Mouse (Mus musculus) CD8-positive naive resting alpha-beta T cell, adult 2 months (primary cell): ENCODE results near the gene Fbxo11.
A peak's percentile ranks its signal among the peaks of the same experiment; 100 is the strongest.
"Not testable (repeated sequence)": the region's sequence is repeated elsewhere in the genome, so short reads cannot be mapped to it uniquely, and the experiment has no call there.

ENCODE experiments used
- DNase-seq, 2 experiments: peaks; one replicate each; pipeline ENCODE4 v3.0.0; 2022; ENCODE audit warnings: low read depth in 2 of 2, low spot score in 2 of 2

Fbxo11 gene

DNA sequence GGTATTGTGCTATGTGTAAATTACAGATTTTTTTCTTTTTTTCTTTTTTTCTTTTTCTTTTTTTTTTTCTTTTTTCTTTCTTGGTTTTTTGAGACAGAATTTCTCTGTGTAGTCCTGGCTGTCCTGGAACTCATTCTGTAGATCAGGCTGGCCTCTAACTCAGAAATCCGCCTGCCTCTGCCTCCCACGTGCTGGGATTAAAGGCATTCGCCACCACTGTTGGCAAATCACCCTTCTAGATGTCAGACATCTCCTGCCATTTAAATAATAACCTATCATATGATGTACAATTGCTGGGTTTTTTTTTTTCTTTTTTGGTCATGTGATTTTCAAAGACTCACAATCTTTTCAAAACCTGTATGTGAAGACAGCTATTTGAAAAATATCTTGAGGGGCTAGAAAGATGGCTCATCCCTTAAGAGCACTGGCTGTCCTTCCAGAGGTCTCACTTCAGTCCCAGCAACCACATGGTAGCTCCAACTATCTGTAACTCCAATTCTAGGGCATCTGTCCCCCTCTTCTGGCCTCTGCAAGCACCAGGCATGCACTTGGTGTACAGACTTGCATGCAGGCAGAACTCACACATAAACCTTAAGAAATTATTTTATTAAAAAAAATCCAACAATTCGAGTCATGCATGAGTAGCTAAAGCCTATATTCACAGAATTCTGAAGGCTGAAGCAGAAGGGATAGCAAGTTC, 2.3 kb upstream of the Fbxo11 start:
- DNase-seq = no peak

DNA sequence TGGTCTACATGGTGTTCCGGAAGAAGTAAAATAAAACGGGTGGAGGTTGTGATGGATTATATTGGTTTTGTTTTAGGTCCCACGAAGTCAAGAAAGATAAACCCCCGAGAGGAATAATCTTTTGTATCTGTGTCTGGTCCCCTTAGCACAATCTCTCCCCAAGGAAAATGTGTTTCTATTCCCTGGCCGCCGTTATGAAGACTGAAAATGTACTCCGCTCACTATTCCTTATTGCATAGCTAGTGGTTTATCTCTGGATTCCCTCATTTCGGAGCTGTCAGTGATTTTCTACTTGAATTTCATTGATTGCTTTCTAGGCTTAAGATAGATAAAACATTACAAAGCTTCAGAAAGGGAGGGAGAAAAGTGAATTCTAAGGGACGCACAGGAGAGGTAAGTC, 1.7 kb upstream of the Fbxo11 start:
- DNase-seq = no peak

DNA sequence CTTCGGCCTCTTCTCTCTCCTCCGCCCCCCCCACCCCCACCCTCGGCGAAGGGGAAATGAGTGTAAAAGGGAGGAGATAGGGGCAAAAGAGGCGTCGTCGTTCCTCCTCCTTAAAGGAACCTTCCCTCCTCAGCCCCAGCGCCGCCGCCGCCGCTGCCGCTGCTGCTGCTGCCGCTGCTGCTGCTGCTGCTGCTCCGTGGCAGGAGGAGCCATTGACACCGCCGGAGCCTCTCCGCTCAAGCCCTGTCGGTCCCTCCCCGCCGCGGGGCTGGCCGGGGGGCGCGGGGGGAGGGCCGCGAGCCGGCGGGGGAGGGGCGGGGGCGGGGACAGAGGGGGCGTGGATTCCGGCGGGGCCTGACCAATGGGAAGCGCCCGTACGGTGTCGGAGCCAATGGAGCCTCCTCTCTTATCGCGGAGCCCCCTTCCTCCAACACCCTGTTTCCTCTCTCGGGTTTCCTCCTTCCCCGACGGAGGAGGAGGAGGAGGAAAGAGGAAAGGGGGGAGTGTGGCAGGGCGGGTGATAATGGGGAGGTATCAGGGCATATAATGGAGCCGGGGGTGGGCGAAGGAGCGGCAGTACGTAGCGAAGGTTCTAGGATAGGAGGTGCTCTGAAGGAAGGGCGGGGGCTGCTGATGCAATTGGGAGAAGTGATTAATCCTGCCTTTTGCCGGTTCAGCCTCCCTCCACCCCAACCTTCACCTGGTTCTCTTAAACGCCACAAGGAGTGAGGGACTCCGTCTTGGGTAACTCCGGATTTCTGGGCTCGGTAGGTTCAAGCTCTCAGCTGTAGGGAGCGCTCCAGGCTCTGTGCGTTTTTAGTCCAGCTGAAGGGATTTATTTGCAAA, 933 bp upstream of the Fbxo11 start:
- peak; percentile 88 to 89 for DNase-seq

DNA sequence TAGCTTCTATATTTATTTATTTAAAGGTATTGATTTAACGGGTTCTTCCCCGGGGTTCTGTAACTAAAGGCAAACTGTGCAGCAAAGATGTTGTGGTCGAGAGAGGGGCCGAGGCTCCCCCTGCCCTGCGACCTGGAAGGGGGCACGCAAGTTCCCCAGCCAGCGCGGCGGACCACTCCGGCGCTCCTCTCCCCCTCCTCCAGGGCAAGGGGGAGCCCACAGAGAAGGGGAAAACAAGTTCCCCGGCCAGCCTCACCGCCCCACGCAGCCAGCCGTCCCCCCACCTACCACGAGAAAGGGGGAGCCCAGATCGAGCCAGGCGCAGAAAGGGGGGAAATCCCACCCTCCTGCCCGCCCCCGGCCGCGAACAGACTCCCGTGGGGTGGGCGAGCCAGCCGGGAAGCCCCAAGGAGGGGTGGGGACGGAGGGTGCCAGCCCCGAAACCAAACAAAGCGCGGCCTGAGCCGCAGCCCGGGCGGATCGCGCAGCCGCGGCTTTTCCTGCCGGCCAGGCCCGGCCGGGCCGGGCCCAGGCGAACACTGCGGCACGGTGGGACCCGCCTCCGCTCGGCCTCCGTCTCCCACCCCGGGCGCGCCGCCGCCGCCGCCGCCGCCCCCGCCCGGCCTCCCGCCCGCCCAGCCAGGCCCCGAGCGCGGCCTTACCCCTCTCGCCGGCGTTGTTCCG, 602 bp downstream of the Fbxo11 start:
- DNase-seq = peak; percentile 70 to 72

DNA sequence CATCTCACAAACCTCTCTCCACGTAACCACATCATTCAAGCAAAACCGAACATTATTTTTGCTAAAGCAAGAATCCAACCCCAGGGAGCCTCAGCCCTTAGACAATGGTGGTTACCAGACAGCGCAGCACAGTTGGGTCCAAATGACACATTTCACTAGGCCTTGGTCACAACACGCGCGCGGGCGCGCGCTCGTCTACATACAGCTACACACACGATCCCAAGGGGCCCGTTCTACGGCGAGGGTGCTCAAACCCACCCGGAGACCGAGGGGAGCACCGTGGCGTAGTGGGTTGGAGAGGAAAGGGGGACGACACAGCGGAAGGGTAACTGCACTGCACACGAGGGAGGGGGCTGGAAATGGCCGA, 1.1 kb downstream of the Fbxo11 start:
- DNase-seq = peak; percentile 58 to 70

DNA sequence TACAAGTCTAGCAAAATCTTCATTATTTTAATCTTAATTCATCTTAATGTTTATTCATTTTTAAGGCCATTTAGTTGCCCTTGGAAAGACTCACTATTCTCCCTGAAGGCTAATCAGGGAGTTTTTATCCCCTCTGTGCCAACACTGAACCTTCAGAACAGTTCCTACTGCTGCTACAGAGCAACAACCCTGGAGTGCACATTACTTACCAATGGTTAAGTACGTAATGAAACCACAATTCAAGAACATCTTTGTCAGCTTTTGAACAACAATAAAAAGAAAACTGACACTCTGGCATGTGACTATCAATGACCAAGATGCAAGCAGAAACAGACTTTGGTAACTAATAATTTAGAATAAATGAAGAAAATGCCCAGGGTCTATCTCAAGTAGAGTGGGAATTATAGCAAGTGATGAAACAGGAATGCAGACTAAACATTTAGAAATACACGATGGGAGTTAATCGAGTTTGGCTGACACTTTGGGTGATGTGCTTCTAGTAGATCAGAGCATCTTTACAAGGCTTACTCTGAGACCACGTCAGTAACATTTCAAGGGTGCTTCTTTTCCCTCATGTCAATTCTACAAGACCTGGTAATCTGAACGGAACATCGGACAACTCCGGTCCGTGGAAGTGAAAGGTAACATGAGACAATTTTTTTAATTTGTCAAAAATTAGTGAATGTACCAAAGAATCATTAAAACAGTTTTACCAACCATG, 2.1 kb downstream of the Fbxo11 start:
- DNase-seq = no peak

DNA sequence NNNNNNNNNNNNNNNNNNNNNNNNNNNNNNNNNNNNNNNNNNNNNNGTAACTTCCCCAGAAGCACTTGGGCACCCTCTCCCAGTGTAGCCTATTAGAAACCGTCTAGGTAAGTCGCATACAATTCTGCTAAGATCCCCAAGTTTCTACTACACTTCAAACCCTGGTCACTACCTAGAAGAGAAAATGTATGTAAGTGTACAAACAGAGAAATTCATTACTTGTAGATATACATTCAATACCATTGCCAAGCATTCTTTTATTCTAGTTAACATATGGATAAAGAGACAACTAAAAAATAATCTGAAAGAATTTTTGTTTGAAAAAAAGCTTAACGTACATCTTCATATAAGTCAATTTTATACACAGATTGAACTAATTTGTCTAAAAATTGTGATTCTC, 3.1 kb downstream of the Fbxo11 start:
- no peak for DNase-seq

DNA sequence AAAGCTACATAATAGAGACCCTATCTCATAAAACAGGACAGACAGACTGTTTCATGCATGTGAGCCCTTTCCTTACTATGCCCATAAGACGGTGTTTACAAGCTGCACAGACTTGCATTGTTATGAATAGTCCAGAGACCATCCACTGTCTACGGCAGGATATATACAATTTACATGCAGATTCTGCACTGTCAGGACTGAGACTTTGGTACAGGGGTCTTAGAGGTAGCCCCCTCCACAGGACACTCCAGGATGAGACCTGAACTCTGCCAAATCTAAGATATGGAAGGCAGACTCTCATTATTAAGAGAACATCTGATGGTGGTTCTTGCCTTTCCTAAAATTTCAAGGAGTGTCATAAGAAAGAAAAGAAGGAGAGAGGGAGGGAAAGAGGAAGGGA, 6.8 kb downstream of the Fbxo11 start:
- no peak for DNase-seq

DNA sequence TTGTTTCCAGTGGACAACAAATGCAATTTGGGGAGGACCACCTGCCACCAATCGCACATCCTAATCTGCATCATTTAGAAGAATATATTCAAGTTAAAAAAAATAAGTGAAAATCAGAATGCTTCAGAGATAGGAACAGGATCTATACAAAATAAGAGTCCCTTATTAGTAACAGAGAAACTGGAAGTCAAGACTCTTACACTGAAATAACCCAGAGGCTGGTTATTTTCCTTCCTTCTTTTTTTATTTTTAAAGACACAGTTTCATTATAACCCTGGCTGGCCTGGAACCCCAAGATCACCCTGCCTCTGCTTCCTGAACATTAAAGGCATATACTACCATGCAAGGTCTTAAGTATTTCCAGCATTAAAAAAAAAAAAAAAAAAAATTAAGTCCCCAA, 7.2 kb downstream of the Fbxo11 start:
- DNase-seq = no peak

DNA sequence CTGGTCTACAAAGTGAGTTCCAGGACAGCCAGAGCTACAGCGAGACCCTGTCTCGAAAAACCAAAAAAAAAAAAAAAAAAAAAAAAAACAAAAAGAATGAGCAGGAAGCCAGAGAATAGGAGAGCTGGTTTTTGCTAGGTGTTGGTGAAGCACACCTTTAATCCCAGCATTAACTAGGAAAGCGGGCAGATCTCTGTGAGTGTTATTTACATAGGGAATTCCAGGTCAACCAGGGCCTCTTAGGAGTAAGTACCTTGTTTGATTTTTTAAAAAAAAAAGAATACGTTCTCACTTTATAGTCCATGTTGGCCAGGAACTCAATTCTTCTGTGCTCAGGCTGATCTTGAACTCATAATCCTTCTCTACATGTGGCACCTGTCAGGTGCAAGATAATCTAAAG, 13.4 kb downstream of the Fbxo11 start:
- no peak for DNase-seq

DNA sequence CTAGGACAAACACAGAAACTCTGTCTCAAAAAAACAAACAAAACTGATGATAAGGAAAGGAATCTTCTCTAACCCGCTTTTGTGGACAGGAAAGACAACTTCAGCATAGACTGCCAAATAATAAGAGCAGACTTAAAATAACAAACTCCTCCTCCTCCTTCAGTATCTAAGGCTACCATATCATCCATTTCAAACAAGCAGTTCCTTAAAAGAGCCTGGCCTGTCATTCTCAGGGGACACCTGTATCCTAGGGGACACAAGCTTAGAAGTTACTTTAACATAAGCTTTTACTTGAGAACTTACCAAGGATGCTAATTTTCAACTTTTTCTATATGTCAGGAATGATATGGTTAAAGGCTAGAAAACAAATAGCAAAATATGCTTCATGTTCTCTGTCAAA, 14.2 kb downstream of the Fbxo11 start:
- DNase-seq = no peak

DNA sequence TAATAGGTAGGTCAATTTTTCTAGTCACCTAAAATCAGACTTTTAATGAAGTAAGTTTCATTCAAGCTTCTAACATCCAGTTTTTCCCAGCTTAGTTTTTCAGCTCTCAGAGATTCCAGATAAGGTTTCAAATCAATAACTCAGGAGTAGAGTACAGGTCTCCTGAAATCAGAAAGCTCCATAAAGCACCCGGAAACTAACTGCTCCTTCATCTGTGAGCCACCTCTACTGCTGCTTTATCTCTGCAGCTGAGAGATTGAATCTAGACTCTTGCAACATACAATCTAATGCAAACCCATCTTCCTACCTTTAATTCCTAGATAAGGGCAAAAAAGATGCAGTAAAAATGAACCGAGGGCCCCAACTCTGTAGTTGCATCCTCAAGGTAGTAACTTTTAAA, 14.8 kb downstream of the Fbxo11 start:
- DNase-seq = no peak

DNA sequence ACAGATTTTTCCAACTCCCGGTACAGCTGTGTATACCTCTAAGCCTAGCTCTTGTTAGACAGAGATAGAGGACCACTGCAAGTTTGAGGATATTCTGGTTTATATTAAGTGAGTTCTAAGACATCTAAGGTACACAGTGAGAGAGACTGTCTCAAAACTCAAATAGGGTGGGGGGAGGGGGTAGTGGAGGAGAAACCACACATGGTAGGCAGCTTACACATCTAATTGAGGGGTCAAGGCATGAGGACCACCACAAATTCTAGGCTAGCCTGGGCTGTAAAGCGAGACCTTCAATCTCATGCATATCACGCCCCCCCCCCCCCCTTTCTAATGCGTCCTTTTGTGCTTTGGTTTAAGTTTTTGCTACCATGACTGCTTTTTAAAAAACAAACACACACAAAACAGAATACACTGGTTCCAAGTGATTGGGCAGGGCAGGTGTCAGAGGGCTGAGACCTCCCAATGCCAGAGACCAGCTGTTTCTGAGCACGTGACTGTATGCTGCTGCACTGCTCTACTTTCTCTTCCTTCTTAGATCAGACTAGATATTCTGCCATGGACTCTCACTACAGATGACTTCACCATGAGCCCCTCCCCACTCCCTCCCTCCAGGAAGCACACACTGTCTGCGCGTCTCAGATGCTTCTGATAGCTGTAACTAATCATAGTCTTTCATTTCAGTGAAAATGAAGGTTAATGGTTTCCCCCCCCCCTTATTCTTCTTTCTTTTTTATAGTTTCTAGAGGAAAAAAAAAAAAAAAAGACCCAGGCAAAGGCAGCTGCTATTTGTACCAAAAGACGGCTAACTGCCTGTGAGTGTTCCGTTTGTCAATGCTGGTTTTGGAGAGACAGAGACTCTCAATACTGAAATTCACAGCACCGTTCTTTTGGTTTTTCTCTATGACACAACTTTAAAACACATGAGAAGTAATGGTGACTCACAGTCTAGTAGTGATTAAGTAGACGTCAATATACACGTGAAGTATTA, 22.7 kb downstream of the Fbxo11 start:
- DNase-seq = peak in 1 of 2 experiments; percentile 39

DNA sequence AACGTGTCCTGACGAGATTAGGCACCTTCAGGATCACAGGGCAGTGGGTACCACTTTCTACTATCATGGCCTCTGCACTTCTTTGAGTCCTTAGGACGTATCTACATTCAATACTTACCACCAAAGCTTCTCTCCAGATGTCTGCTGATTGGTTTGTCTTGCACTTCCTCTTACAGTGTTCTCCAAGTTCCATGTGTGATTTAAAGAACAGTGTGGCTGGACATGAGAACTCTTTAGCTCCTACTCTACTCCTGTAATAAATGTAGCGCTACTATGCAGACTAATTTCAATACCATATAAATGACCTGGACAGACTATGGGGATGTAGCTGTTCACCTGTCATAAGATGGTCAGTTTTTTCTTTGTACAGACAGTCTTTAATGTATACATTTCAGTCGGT, 24.3 kb downstream of the Fbxo11 start:
- no peak for DNase-seq

DNA sequence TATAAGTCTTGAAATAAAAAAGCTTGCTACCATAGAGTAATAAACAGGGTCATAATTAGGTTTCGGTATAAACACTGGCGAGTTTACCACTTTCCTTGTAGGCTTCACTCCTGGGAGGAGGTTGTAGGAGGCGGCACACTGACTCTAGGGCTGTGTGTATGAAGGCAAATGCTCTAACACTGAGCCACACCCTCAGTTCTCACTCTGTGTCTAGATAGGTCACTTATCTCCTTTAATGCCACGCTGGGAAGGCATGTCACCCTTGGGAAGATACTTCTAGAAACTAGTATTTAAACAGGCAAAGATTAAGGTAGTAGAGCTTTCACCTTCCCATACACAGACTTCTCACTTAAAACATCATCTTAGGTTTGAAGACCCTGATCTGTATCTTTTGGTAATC, 30.7 kb downstream of the Fbxo11 start:
- DNase-seq = no peak

DNA sequence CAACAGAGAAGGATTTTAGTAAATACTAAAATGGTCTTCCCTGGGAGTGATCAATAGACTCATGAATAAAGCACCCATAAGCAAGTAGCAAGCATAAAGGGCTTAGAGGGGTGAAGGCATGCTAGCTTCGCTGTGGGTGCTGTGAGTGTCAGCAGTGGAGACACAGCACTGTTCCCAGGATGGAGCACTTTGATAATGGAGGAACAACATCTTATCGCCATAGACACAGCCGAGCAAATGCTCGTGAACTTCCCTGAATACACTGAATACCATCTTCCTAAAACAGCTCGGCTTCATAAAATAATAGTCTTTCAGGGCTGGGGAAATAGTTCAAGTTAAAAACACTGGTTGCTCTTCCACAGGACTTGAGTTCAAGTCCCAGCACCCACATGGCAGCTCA, 33.3 kb downstream of the Fbxo11 start:
- no peak for DNase-seq

DNA sequence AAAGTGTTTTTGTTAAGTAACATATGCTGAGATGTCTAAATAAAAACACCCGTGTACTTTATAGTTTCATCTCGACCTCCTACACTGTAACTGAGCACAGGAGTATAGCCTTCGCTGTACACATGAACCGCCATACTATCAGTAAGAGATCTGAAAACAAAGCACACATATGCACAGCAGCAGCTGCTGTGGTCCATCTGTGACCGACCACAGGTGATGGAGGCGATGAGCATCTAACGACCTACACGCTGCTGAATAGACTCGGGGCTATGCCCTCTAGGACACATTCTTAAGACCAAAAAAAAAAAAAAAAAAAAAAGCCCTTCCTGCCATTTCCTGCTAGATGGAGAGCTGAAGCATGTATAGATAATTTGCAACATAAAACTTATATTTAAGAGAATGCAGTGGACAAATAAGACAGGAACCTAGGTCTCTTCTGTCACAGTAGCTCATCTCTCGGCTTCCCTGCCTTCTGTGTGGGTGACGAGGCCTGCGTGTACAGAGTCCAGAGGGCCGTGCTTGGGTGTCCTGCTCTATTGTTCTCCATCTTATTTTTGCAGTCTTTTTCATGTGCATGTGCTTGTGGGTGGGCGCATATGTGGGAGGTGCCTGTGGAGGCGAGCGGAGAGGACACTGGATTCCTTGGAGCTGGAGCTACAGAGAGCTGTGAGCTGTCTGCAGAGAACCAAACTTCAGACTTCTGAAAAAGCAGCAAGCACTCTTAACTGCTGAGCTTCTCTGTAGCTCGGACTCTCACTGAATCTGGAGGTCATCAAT, 35.7 kb downstream of the Fbxo11 start:
- no peak for DNase-seq

DNA sequence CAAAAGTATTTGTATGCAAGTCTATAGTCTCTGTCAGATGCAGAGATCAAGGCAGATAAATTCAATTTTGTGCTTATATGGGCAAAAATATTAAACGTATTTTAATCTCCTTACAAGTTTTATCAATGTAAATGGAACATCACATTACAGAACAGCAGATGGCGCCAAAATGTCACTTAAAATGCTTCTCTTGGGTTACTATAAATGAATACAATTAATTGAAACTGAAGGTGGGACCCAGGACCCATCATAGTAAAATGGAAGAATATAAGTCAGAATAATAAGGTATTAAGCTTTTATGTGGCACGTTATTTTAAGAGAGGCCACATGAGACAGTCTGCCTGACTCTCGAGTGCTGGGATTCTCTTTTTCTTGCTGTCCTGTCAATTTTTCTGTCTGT, 39.9 kb downstream of the Fbxo11 start:
- peak; percentile 48 to 63 for DNase-seq

DNA sequence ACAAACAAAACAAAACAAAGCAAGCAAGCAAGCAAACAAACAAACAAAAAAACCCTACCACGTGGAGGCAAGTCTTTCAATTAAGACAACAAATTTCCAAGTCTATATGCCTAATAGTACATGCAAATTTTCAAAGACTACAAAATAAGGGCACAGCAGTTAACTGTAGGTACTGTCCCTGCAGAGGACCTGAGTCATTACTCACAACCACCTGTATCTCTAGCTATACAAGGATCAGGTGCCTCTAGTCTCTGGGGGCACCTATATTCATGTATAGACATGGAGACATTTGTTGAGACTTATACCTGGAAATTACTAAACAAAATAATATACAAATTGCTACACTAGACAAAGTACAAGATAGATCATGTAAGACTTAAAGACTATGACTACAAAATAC, 41.2 kb downstream of the Fbxo11 start:
- no peak for DNase-seq

DNA sequence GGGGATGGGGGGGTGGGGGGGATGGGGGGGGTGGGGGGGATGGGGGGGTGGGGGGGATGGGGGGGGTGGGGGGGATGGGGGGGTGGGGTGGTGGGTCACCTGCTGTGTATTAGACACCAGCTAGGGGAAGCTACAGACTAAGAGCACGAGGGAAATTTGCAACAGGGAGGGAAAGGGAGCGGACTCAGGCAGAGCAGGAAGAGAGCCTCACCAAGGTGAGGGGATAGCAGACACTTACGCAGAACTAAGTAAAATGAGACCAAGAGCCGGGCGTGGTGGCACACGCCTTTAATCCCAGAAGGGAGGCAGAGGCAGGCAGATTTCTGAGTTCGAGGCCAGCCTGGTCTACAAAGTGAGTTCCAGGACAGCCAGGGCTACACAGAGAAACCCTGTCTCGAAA, 49.1 kb downstream of the Fbxo11 start:
- not testable (repeated sequence) for DNase-seq
